Mouse (Mus musculus): ENCODE results near the gene Foxk1. TPM values are rescaled to one million over a fixed set of nuclear protein-coding genes. Genes with fewer than 3 reads are reported as not detected.

Foxk1 gene
- total and polyA plus RNA-seq, 3 experiments, result 9.2 to 13.8 (median 13.2) TPM

GRCm38 (mm10) chr5:142483581-142483980 is 82.3 kb downstream of the Foxk1 start:
- Histone ChIP-seq H3K27me3 (ENCODE audit: control insufficient read depth, insufficient read depth, low read length) (no peaks in the 10 kb centered on the region), H3K36me3 (ENCODE audit: control insufficient read depth, insufficient read depth, low read length) (no peaks in the 10 kb centered on the region), H3K9ac (ENCODE audit: low read depth, low read length) (no peak overlapping the region), H3K4me1 (ENCODE audit: control insufficient read depth, insufficient read depth, low read length) (no peaks in the 10 kb centered on the region), H3K79me2 (replicated peaks; ENCODE audit: control insufficient read depth, insufficient read depth, low read length) (no peaks in the 10 kb centered on the region), H3K4me3 (no peak overlapping the region), H3K27ac (no peak overlapping the region)
- 93% methylated on average over 5 of the region's 5 CpGs for WGBS
- TF ChIP-seq POLR2A (IDR thresholded peaks at IDR 0.05; ENCODE audit: insufficient read depth, low read depth, low read length), result no peak
- no peak for TF ChIP-seq CTCF (IDR thresholded peaks at IDR 0.05)
- TF ChIP-seq EP300 (IDR thresholded peaks at IDR 0.05; ENCODE audit: insufficient read depth, low read depth, low read length), result no peak
- intact Hi-C loops (cut with DNase I), result no loop called here
- no peak for DNase-seq

- DNase-seq, result no peak
- no peak overlapping the region for H3K27ac ChIP-seq
- WGBS, result 70% methylated on average over 9 of the region's 9 CpGs
- H3K4me1 ChIP-seq (ENCODE audit: control insufficient read depth, insufficient read depth, low read length), result no peaks in the 10 kb centered on the region
- H3K4me3 ChIP-seq, result no peak overlapping the region
- H3K9ac ChIP-seq (ENCODE audit: low read depth, low read length), result no peak overlapping the region
- no peaks in the 10 kb centered on the region for H3K36me3 ChIP-seq (ENCODE audit: control insufficient read depth, insufficient read depth, low read length)
- TF ChIP-seq EP300 (IDR thresholded peaks at IDR 0.05; ENCODE audit: insufficient read depth, low read depth, low read length) (no peak), CTCF (IDR thresholded peaks at IDR 0.05) (no peak), POLR2A (IDR thresholded peaks at IDR 0.05; ENCODE audit: insufficient read depth, low read depth, low read length) (no peak)
- intact Hi-C loops (cut with DNase I), result no loop called here
- no peaks in the 10 kb centered on the region for H3K79me2 ChIP-seq (replicated peaks; ENCODE audit: control insufficient read depth, insufficient read depth, low read length)
- H3K27me3 ChIP-seq (ENCODE audit: control insufficient read depth, insufficient read depth, low read length), result no peaks in the 10 kb centered on the region
Observed at GRCm38 (mm10) chr5:142486654-142487053, 85.4 kb downstream of the Foxk1 start.

- no peaks in the 10 kb centered on the region for H3K27me3 ChIP-seq (ENCODE audit: control insufficient read depth, insufficient read depth, low read length)
- TF ChIP-seq POLR2A (IDR thresholded peaks at IDR 0.05; ENCODE audit: insufficient read depth, low read depth, low read length) (no peak), EP300 (IDR thresholded peaks at IDR 0.05; ENCODE audit: insufficient read depth, low read depth, low read length) (no peak), CTCF (IDR thresholded peaks at IDR 0.05) (no peak)
- no peaks in the 10 kb centered on the region for H3K4me1 ChIP-seq (ENCODE audit: control insufficient read depth, insufficient read depth, low read length)
- no peak overlapping the region for H3K27ac ChIP-seq
- H3K36me3 ChIP-seq (ENCODE audit: control insufficient read depth, insufficient read depth, low read length), result no peaks in the 10 kb centered on the region
- H3K79me2 ChIP-seq (replicated peaks; ENCODE audit: control insufficient read depth, insufficient read depth, low read length), result no peaks in the 10 kb centered on the region
- intact Hi-C loops (cut with DNase I), result no loop called here
- no peak for DNase-seq
- no peak overlapping the region for H3K9ac ChIP-seq (ENCODE audit: low read depth, low read length)
- H3K4me3 ChIP-seq, result no peak overlapping the region
- WGBS, result 62% methylated on average over 9 of the region's 9 CpGs
Observed at GRCm38 (mm10) chr5:142489955-142490707, 88.8 kb downstream of the Foxk1 start.

GRCm38 (mm10) chr5:142493307-142493706 is 92.0 kb downstream of the Foxk1 start:
- Histone ChIP-seq H3K27me3 (ENCODE audit: control insufficient read depth, insufficient read depth, low read length) (no peaks in the 10 kb centered on the region), H3K9ac (ENCODE audit: low read depth, low read length) (no peak overlapping the region), H3K79me2 (replicated peaks; ENCODE audit: control insufficient read depth, insufficient read depth, low read length) (no peaks in the 10 kb centered on the region), H3K4me1 (ENCODE audit: control insufficient read depth, insufficient read depth, low read length) (no peaks in the 10 kb centered on the region), H3K4me3 (no peak overlapping the region), H3K36me3 (ENCODE audit: control insufficient read depth, insufficient read depth, low read length) (no peaks in the 10 kb centered on the region), H3K27ac (no peak overlapping the region)
- 85% methylated on average over 3 of the region's 3 CpGs for WGBS
- TF ChIP-seq EP300 (IDR thresholded peaks at IDR 0.05; ENCODE audit: insufficient read depth, low read depth, low read length) (no peak), CTCF (IDR thresholded peaks at IDR 0.05) (no peak), POLR2A (IDR thresholded peaks at IDR 0.05; ENCODE audit: insufficient read depth, low read depth, low read length) (no peak)
- DNase-seq, result no peak
- intact Hi-C loops (cut with DNase I), result no loop called here

GRCm38 (mm10) chr5:142495321-142496096 is 94.2 kb downstream of the Foxk1 start:
- TF ChIP-seq POLR2A (IDR thresholded peaks at IDR 0.05; ENCODE audit: insufficient read depth, low read depth, low read length) (no peak), CTCF (IDR thresholded peaks at IDR 0.05) (no peak), EP300 (IDR thresholded peaks at IDR 0.05; ENCODE audit: insufficient read depth, low read depth, low read length) (no peak)
- Histone ChIP-seq H3K4me1 (ENCODE audit: control insufficient read depth, insufficient read depth, low read length) (no peaks in the 10 kb centered on the region), H3K9ac (ENCODE audit: low read depth, low read length) (no peak overlapping the region), H3K27ac (no peak overlapping the region), H3K4me3 (no peak overlapping the region), H3K36me3 (ENCODE audit: control insufficient read depth, insufficient read depth, low read length) (no peaks in the 10 kb centered on the region), H3K27me3 (ENCODE audit: control insufficient read depth, insufficient read depth, low read length) (no peaks in the 10 kb centered on the region), H3K79me2 (replicated peaks; ENCODE audit: control insufficient read depth, insufficient read depth, low read length) (no peaks in the 10 kb centered on the region)
- no peak for DNase-seq
- 69% methylated on average over 14 of the region's 14 CpGs for WGBS
- intact Hi-C loops (cut with DNase I), result no loop called here

GRCm38 (mm10) chr5:142498964-142499363 is 97.7 kb downstream of the Foxk1 start:
- no peaks in the 10 kb centered on the region for H3K27me3 ChIP-seq (ENCODE audit: control insufficient read depth, insufficient read depth, low read length)
- DNase-seq, result no peak
- WGBS, result 61% methylated on average over 3 of the region's 3 CpGs
- no peak overlapping the region for H3K4me3 ChIP-seq
- H3K79me2 ChIP-seq (replicated peaks; ENCODE audit: control insufficient read depth, insufficient read depth, low read length), result no peaks in the 10 kb centered on the region
- intact Hi-C loops (cut with DNase I), result no loop called here
- H3K4me1 ChIP-seq (ENCODE audit: control insufficient read depth, insufficient read depth, low read length), result no peaks in the 10 kb centered on the region
- no peaks in the 10 kb centered on the region for H3K36me3 ChIP-seq (ENCODE audit: control insufficient read depth, insufficient read depth, low read length)
- no peak overlapping the region for H3K27ac ChIP-seq
- H3K9ac ChIP-seq (ENCODE audit: low read depth, low read length), result no peak overlapping the region
- TF ChIP-seq EP300 (IDR thresholded peaks at IDR 0.05; ENCODE audit: insufficient read depth, low read depth, low read length) (no peak), POLR2A (IDR thresholded peaks at IDR 0.05; ENCODE audit: insufficient read depth, low read depth, low read length) (no peak), CTCF (IDR thresholded peaks at IDR 0.05) (peak; percentile 69)

Data from heart, adult 2 months (tissue).